Mouse (Mus musculus) lung, postnatal 4 days (tissue): ENCODE results near the gene Inha.

Source experiments
- DNase-seq, 2 experiments: peaks; one replicate each; pipeline ENCODE4 v3.0.0; 2021

The Inha gene

DNA sequence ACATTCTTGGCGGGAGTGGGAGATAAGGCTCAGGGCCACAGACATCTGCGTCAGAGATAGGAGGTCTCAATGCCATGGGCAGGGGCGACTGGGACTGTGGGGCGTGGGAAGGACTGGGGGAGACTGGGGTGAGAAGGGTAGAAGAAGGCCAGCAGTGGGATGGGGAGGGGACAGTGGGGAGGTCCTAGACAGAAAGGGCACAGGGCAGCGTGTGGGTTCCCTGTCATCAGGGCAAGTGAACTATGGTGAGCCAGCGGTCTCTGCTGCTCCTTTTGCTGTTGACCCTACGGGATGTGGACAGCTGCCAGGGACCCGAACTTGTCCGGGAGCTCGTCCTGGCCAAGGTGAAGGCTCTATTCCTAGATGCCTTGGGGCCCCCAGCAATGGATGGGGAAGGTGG, at the start of gene Inha:
Inha (plus strand) TSS at position 72 of the 400 bp plus-strand sequence.
- DNase-seq = peak in 1 of 2 experiments; percentile 24

DNA sequence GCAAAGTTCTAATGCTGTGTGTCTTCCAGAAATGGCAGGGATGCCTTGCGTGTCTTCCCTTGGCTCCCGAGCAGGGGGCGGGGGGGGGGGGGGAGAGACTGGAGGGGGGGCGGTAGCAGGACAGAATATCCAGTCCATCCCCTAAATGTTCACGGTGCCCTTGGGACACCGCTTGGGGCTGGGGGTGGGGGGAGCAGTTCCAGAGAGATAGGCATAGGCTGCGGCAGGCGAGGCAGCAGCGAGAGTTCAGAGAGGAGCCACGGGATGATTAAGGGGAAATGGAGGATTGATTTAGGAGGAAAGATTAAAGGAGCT, 49.2 kb upstream of the Inha start:
- DNase-seq = no peak

DNA sequence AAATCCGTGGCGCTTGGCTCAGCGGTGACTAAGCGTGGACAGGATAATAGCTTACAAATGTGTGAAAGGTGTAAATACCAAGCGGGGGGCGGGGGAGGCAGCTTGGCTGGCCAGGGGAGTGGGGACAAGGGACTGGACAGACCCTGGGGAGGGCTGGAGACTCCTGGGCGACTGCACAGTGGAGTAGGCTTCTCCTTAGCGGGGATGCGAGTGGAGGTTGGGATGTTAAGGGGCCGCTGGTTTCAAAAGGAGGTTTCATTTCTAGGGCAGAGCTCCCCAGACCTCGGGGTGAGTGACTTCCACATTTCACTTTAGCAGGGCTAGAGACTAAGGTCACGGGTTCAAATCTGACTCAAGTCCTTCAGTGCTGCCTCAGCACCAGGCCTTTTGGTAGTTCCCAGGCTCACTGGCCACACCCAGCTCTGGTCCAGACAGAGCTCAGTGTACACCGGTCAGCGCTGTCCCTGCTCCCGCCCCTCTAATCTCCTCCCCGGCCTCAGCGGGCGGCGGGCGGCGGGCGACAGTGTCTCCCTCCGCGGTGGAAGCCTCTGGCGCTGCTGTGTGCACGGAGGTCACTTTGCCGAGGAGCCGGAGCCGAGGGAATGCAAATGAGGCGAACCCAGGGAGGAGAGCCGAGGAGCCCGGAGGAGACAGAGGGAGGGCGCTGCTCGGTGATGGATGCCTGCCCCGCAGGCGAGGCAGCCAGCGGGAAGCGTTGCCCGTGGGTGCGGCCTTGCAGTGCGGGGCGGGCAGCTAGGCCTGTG, 48.7 kb upstream of the Inha start:
- DNase-seq = peak; percentile 42 to 54

DNA sequence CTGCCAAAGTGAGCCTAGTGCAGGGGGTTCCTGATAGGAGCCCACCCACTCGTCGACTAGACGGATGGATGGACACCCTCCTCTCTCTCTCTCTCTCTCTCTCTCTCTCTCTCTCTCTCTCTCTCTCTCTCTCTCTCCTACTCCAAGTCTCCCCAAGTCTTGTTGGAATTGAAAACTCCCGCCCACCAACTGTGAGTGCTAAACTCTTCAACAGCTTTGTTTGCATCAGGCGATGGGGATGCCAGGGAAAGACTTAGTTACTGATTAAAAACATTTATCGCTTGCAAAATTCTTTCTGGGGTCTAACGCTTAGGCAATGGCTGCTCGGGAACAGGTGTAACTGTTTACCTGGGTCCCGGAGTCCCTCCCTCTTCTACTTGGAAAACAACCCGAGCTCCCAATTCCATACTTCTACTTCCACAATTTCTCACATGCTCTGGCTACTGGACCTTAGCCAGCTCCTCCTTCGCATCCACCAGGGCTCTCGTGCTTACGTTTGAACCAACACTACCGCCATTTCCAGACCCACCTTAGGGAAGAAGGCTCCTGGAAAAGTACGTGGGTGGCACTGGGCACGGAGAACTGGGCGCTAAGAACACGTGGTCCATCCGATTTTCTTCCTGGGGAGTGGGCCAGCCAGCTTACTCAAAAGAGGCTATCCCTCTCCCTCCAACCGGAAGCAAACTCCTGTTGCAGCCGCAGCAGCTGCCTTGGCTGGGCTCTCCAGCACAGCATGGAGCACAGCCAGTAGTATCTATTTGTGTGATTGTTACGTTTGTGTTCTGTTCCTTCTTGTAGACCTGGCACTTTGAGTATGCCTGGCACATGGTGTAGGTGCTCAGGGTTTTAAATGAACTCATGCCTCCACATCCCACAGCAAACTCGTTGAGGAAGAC, 47.8 kb upstream of the Inha start:
- DNase-seq = peak; percentile 35 to 47

DNA sequence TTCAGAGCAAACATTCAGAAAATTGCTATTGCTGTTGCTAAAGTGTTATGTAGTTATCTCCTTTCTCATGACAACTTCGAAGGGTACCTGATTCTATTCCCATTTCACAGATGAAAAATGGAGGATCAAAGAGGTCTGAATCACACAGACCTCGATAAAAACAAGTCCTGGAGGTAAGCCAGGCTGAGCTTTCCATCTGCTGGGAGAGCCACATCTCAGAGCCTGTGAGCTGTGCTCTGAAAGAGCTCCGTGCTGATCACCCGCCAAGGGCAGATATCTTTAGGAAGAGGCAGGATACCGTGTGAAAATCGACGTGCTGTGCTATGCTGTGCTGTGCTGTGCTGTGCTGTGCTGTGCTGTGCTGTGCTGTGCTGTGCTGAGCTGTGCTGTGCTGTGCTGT, 46.6 kb upstream of the Inha start:
- no peak for DNase-seq

DNA sequence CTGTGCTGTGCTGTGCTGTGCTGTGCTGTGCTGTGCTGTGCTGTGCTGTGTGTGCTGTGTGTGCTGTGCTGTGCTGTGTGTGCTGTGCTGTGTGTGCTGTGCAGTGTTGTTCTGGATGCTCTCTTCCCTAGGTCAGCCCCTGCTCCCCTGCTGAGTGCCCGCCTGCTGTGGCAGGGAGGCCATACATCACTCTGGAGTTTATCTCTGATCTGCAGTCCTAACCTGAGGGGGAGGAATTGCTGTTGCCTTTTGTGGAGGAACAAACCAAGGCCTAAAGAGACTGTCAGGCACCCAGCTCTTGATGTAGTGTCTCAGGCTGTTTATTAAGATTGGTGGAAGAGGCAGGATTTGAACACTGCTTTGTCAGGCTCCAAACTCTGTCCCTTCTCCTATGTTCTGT, 44.2 kb upstream of the Inha start:
- no peak for DNase-seq

DNA sequence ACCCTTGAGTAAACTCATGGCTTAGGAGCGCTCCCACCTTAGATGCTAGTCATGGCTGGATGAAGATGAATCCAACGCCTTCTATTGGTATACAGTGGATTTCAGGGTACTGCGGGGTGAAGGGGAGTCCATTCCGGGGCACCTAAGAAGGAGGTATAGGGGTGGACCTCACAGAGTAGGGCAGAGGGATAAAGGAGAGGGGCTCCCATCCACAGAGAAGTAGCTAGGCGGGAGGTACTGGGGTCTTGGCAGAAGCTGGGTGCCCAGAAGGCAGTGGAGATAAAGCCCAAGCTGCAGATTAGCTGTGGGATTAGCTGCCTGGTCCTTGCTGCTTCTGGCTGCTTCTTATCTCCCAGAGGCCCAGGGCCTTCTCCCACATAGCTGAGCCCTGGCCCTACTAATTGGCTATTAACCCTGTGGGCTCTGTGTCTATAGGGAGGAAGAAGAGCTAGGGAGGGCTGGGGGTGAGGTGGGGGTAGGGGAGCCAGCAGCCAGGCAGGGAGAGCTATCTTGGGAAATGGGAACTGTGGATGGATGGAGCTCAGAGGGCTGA, 43.1 kb upstream of the Inha start:
- DNase-seq = no peak

DNA sequence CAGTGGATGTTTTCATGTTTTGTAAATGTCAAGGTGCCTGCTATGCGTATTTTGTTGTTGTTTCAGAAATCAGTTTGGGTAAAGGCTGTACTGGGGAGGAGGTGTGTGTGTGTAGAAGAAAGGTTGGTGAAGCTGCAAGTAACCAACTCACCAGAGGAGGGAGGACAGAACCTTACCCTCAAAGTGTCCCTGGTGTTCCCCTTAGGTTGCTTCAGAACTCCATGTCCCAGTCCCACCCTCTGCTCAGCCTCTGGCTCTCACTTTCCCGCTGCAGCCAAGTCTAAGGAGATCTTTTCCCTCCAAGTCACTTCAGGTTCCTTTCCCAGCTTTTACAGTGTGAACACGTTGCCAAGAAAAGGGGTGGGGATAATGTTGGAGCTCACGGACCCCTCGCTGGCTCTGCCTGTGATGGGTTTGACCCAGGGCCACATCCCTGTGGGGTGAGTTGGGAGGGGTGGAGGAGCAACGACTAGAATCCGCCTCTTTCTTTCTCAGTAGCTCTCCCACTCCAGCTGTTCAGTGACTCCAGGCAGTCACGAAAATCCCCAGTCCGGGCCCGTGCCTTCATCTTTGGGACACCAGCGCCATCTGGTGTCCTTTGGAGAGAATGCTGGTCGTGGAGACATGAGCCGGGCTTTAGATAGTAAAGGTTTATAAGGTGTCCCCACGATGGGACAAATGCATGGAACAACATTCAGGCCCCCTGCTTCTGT, 39.5 kb upstream of the Inha start:
- peak; percentile 77 to 82 for DNase-seq

DNA sequence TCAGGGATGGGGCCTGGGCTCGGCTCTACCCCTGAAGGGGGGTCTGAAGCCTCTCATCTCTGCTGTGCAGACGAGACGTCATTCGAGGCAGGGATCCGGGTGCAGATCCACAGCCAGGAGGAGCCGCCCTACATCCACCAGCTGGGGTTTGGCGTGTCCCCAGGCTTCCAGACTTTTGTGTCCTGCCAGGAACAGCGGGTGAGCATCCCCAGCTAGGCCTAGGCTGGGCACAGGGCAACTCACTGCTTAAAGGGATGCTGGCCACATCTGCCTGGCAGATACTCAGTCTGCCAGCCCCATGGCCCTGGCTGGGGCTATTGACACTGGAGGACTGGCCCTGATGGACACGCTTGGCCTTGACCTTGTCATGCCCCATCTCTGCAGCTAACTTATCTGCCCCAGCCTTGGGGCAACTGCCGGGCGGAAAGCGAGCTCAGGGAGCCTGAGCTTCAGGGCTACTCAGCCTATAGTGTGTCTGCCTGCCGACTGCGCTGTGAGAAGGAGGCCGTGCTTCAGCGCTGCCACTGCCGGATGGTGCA, 37.5 kb upstream of the Inha start:
- peak in 1 of 2 experiments; percentile 19 for DNase-seq

DNA sequence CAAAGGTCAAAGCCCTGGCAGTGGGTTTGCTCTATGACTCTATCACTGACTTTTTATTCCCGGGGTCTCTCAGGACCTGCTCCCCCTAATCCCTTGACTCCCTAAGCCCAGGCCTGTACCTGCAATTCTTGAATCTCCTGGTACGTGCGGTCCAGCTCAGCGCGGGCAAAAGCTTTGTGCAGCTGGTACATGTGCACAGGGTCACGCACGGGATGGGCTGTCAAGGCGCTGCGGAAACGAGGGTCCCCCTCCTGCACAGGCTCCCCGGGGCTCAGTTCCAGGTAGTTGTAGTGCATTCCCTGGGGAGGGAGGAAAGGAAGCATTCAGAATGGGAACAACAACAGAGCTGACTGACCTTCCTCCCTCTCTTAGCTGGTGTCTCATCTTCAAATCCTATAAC, 30.4 kb upstream of the Inha start:
- peak in 1 of 2 experiments; percentile 21 for DNase-seq

DNA sequence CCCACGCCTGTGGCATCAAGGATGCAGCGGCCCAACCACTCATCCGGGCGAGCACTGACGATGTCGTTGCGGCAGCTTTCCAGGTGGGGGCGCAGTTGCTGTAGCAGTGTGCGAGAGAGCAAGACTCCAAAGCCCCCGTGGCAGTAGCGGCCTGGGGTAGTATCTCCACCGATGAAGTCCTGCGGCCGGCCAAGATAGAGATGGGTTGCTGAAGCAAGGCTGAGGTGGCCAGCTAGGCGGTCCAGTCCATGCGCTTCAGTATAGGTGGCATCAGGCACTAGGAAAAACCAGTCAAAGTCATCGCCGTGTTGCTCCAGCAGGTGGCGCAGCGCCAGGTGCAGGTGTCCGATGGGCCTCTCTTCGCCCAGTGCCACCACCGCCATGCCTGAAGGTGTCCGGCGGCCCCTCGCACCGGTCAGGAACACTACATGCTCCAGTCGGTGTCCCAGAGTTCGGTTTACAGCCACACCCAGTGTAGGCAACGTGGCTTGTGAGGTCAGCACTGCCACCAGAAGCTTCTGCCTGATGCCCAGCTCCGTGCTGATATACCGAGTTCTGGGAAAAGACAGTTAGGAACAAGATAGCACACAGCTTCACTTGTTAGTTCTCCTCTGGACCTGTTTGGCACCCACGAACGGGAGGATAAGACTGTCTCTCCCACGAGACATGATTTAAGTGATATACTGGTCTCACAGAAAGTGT, 29.5 kb upstream of the Inha start:
- peak; percentile 84 to 88 for DNase-seq

DNA sequence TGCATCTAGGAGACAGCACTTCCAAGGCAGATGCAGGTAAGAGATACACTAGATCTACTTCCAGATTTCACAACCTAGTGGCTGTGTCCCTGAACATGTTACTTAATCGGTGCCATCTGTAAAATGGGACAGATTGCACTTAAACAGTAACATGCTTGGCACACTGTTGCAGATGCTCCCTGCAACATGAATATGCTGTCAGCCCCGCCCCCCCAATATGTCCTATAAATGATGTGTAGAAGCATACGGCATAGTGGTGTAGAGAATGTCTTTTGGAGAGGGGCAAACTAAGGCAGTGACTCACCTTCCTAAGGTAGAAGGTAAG, 28.9 kb upstream of the Inha start:
- DNase-seq = no peak

DNA sequence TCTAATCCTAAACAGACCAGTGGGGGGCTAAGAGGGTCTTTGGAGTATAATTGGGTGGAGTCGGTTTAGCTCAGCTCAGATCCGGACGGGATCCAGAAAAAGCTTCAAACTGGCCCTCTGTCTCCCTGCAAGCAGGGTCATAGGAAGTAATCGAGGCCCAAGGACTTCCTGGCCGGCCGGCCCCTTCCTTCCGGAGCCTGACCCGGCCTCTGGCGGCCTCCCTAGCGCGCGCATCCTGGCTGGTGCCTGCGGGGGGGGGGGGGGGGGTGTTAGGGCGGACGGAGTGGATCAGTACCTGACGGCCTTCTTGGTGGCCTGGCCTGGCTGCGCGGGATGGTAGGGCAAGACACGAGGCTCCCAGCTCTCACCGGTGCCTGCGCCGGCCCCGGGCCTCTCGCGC, 28.4 kb upstream of the Inha start:
- peak; percentile 59 to 82 for DNase-seq

DNA sequence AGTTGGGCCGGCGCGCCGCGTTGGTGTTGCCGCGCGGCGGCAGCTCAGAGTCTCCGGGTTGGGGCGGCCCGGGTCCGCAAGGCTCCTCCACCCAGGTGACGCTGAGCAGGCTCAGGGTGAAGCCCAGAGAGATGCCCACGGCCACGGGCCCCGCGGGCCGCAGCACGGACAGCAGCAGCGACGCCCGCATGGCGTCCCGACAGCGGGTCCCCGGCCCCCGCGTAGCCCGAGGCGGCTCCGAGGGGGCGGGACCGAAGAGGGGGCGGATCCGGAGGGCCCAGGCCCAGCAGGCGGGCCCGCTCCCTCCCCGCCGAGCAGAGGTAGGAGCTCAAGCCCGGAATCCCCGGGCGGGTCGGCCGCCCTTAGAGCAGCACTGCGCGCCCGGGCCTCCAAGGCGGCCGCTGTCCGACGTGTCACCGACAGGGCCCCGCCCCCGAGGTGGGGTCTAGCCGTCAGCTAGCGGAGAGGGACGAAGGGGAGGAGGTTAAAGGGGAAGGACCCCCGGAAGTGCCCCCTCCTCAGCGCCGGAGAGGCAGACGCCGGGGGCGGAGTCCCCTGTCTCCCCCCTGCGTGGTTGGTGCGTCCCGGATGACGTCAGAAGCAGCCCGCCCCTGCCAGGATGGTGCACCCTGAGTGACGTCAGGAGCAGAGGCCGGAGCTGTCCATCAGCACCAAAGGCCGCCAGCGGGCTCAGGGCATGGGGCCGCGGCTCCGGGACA, 27.8 kb upstream of the Inha start, which contains the start of the genes Chpf and Tmem198:
Chpf (minus strand) TSS at position 392 of the 719 bp plus-strand sequence.
Tmem198 (plus strand) TSS at position 617 of the 719 bp plus-strand sequence.
- peak; percentile 98 for DNase-seq

DNA sequence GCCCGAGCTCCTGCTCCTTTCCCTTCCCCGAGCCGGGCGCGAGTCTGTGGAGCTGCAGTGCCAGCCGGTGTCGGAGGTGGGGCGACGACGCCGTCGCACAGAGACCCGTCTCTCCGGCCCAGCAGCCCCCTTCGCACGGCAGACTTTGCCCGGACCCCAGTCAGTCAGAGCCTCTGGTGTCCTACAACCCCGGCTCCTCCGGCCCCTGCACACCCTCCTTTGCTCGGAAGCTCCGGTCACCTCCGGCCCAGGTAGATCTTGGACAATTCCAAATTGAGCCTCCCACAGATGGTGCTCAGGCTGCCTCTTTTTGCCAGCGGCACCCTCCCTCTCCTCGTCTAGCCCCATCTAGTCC, 27.3 kb upstream of the Inha start:
- DNase-seq = no peak

DNA sequence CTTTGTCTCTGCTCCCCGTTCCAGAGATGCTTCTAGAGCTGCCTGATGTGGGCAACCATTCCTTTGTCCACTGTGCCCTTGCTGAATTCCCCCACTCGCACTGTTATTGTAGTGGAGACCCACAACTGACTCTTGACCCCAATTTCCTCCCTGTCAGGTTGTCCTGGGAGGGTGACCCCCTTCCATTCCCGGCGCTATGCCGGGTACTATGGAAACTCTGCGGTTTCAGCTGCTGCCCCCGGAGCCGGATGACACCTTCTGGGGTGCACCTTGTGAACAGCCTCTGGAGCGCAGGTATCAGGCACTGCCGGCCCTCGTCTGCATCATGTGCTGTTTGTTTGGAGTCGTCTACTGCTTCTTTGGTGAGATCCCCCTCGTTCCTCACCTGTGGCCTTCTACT, 26.8 kb upstream of the Inha start:
- peak in 1 of 2 experiments; percentile 23 for DNase-seq

DNA sequence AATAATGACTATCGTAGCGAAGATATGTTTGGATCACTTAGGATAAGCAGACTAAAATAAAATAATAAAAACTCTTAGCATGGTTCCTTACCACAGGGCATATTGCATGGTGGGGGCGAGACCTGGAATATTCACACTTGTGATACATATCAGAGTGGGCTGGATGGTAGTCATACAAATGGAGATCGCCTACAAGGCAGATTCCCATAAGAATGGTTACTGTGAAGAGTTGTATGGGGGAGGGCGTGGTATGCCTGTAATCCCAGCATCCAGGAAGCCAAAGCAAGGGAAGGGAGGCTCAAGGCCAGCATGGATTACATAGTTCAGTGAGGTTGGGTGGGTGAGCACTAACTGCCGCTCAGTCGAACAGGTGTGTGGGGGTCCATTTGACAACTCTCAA, 26.1 kb upstream of the Inha start:
- DNase-seq = no peak

DNA sequence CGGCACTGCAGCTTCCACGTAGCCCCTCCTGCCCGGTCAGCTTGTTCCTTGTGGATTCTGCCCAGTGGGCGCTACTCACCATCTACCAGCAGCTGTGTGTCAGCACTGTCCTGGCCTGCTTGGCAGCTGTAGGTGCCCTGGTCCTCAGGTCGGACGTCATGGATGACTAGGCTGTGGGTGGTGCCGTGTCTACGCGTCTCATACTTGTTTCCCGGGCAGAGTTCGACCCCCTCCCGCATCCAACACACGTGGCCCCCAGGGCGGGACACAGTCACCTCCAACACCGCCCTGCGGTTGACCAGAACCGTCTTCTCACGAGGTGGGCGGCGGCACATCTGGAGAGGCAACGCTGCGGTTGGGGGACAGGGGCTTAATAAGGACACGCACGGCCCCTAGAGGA, 20.3 kb upstream of the Inha start:
- peak in 1 of 2 experiments; percentile 19 for DNase-seq

DNA sequence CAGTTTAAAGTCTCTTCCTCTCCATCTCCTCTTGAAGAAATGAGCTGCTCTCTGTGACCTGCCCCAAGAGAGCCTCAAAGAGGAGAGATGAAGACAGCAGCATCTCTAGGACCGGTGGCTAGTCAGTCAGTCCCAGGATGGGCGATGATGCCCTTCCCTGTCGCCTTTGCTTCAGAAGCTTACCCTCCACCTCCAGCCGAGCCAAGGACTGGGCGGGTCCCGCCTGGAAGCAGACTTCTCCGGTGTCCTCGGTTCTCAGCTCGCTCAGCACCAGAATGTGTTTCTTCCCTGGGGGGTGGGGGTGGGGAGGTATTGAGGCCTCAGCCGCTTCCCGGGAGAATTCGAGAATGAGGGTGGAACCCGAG, 19.9 kb upstream of the Inha start:
- DNase-seq = no peak

DNA sequence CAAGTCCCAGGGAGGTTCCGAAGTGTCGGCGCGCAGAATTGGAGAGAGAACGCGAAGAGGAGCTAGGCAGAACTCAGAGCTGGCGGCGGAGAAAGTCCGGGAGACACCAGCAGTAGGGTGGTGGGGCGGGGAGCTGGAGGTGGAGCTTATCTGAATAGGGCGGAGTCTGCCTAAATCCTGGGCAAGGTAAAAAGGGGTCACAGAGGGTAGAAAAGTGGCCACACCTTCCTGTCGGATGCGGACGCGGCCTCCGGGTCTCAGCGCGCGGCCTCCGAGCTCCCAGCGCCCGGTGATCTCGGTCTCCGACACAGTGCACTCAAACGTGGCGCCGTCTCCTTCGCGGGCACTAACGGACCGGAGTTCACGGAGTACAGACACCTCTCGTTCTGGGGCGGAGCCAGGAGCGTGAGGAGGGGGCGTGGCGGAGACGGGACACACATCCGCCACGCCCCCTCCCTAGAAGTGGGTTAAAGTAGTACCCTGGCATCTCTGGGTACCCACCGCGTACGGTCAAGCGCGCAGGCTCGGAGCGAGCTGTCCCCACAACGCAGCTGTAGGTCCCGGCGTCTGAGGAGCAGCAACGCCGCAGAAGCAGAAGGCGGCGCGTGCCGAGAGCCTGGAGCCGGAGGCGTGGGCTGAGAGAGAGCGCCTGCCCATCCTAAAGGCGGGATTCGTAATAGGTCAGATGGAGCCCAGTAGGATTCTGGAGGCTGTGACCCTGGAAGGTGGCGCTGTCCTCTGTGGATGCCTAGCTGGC, 19.3 kb upstream of the Inha start:
- peak; percentile 73 to 75 for DNase-seq
